Mouse (Mus musculus): ENCODE measurements around the gene Tenm4.

- TF ChIP-seq CTCF (IDR thresholded peaks at IDR 0.05) (no peak), EP300 (IDR thresholded peaks at IDR 0.05) (no peak)
Observed at GRCm38 (mm10) chr7:96890035-96890621, 719.1 kb downstream of the Tenm4 start.

All from lung, postnatal 0 days (tissue).